9 mouse cellular contexts compared by ENCODE assay signal in the genomic region with DNA sequence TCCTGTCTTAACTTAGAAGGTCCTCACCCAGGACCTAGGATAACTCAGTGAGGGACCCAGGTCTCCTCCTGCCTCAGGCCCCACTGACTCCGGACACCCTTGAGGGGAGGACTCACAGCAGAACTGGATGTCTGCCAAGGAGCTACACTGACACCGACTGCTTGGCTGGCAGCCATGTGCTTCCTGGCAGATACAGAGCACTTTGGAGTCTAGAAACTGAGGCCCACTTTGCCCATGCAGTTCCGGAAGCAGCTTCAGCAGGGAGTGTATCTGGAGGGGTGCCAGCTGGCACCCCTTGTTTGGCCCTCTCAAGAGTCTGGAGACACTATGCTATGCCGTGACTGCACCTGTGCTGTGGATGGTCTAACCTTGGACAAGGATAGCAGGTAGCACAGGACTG. TPM values are rescaled to one million over a fixed set of nuclear protein-coding genes. Genes with fewer than 3 reads are reported as not detected.
DNase-seq lines count a peak whose midpoint lies in the region; ATAC-seq and TF ChIP-seq lines count a peak whose summit lies in the region.
"Had no signal": no experiment of that assay in that cellular context is flagged by ENCODE, and none has a peak within 500 bp of the region (broad histone marks: within the 10 kb centered on the region; RNA-seq: fewer than 3 reads in every experiment).

No protein-coding gene starts in this region.

- no peak overlapping the region for H3K9ac ChIP-seq in forebrain, postnatal 0 days
- H3K9ac ChIP-seq in hindbrain, postnatal 0 days (replicated peaks; ENCODE audit: low read length) = no peak overlapping the region
- H3K9ac ChIP-seq in limb, embryonic 15.5 days = no peak overlapping the region
- H3K9ac ChIP-seq: limb, embryonic 13.5 days had no signal

- no peak for ATAC-seq in forebrain, postnatal 0 days
- 0 out of 2 replicates have a peak, but pooled peaks have one; percentile 10 for ATAC-seq in hindbrain, postnatal 0 days
- ATAC-seq in limb, embryonic 15.5 days (ENCODE audit: insufficient number of reproducible peaks, low FRiP score, low TSS enrichment, low read depth) = no peak

- no peaks in the 10 kb centered on the region for H3K9me3 ChIP-seq in forebrain, postnatal 0 days (ENCODE audit: low read length)
- no peaks in the 10 kb centered on the region for H3K9me3 ChIP-seq in hindbrain, postnatal 0 days (ENCODE audit: low read length)
- H3K9me3 ChIP-seq in limb, embryonic 15.5 days = no peaks in the 10 kb centered on the region
- H3K9me3 ChIP-seq: limb, embryonic 13.5 days had no signal

- no peaks in the 10 kb centered on the region for H3K36me3 ChIP-seq in forebrain, postnatal 0 days (ENCODE audit: insufficient read depth)
- H3K36me3 ChIP-seq in hindbrain, postnatal 0 days (ENCODE audit: insufficient read depth, low read length) = no peaks in the 10 kb centered on the region
- no peaks in the 10 kb centered on the region for H3K36me3 ChIP-seq in limb, embryonic 15.5 days
- H3K36me3 ChIP-seq: limb, embryonic 13.5 days had no signal

- no peaks in the 10 kb centered on the region for H3K27me3 ChIP-seq in forebrain, postnatal 0 days (ENCODE audit: insufficient read depth, low read length)
- no peaks in the 10 kb centered on the region for H3K27me3 ChIP-seq in hindbrain, postnatal 0 days (ENCODE audit: insufficient read depth, low read length)
- H3K27me3 ChIP-seq in limb, embryonic 15.5 days = peaks cover 27% of the 10 kb centered on the region

- H3K4me1 ChIP-seq in forebrain, postnatal 0 days (ENCODE audit: insufficient read depth) = peaks cover 7% of the 10 kb centered on the region
- peaks cover 16% of the 10 kb centered on the region for H3K4me1 ChIP-seq in hindbrain, postnatal 0 days (ENCODE audit: insufficient read depth, low read length)
- H3K4me1 ChIP-seq in limb, embryonic 15.5 days = peaks cover 11% of the 10 kb centered on the region

- no peak overlapping the region for H3K4me3 ChIP-seq in forebrain, postnatal 0 days (ENCODE audit: low read depth, low read length)
- no peak overlapping the region for H3K4me3 ChIP-seq in hindbrain, postnatal 0 days (ENCODE audit: low read length)
- no peak overlapping the region for H3K4me3 ChIP-seq in limb, embryonic 15.5 days
- H3K4me3 ChIP-seq: limb, embryonic 13.5 days had no signal

- 0 out of 2 replicates have a peak overlapping the region, but pooled peaks have one; percentile 1 for H3K27ac ChIP-seq in forebrain, postnatal 0 days (ENCODE audit: low read depth, low read length)
- H3K27ac ChIP-seq in hindbrain, postnatal 0 days = peak overlapping the region; percentile 51
- H3K27ac ChIP-seq in limb, embryonic 15.5 days = 0 out of 2 replicates have a peak overlapping the region, but pooled peaks have one; percentile 27
- H3K27ac ChIP-seq: limb, embryonic 13.5 days had no signal

- DNase-seq in left cerebral cortex, adult 18-20 months (ENCODE audit: low spot score in 2 of 2) = peak; percentile 56 to 83
- no peak for DNase-seq in left cerebral cortex, adult 11 months (ENCODE audit: low spot score)
- DNase-seq in adipocyte (ENCODE audit: low spot score) = peak; percentile 65
- peak; percentile 77 for DNase-seq in forebrain, postnatal 0 days
- peak; percentile 88 for DNase-seq in hindbrain, postnatal 0 days (ENCODE audit: low spot score)
- peak; percentile 75 to 81 for DNase-seq in right cerebral cortex, postnatal 36 days (ENCODE audit: low spot score in 2 of 2)
- no peak for DNase-seq in spleen, adult 18-20 months

- H3K4me2 ChIP-seq in forebrain, postnatal 0 days (ENCODE audit: low read depth) = no peak overlapping the region
- 0 out of 2 replicates have a peak overlapping the region, but pooled peaks have one; percentile 3 for H3K4me2 ChIP-seq in hindbrain, postnatal 0 days (ENCODE audit: low read depth, low read length)
- H3K4me2 ChIP-seq in limb, embryonic 15.5 days = no peak overlapping the region
- H3K4me2 ChIP-seq: limb, embryonic 13.5 days had no signal

- 11% methylated on average over 4 of the region's 4 CpGs for WGBS in forebrain, postnatal 0 days
- 18% methylated on average over 4 of the region's 4 CpGs for WGBS in hindbrain, postnatal 0 days
- 22% methylated on average over 4 of the region's 4 CpGs for WGBS in limb, embryonic 15.5 days

- TF ChIP-seq CTCF in forebrain, postnatal 0 days (IDR thresholded peaks at IDR 0.05; ENCODE audit: low read depth) = no peak
- TF ChIP-seq CTCF in hindbrain, postnatal 0 days (IDR thresholded peaks at IDR 0.05; ENCODE audit: low read depth) = no peak

RNA-seq across cellular contexts. Expression of gene Sdhaf1, which starts 9.7 kb away (rescaled TPM):
- 1 to 10 TPM; 6.4 to 7.5 TPM for total RNA-seq in left cerebral cortex, adult 18-20 months (2021)
- total RNA-seq in forebrain, postnatal 0 days (2014; rRNA removed) = 9.8 and 14.6 TPM in 2 replicates
- polyA plus RNA-seq in forebrain, postnatal 0 days (2015; fragmentation: Nextera tagmentation; extraction: Ambion mirVana) = 18.4 and 20.7 TPM in 2 replicates
- total RNA-seq in hindbrain, postnatal 0 days (2014; rRNA removed) = 12.9 and 14.7 TPM in 2 replicates
- polyA plus RNA-seq in hindbrain, postnatal 0 days (2015; fragmentation: Nextera tagmentation; extraction: Ambion mirVana) = 17.8 and 19.3 TPM in 2 replicates
- polyA plus RNA-seq in limb, embryonic 15.5 days (2015; fragmentation: Nextera tagmentation; extraction: Ambion mirVana) = 13.7 and 18.8 TPM in 2 replicates

RNA-seq across cellular contexts. Expression of gene E130208F15Rik, which starts 11.9 kb away (rescaled TPM):
- total RNA-seq in left cerebral cortex, adult 18-20 months (2021) = under 1 TPM; 0.35 to 0.56 TPM
- total RNA-seq in forebrain, postnatal 0 days (2014; rRNA removed) = 0.52 TPM in 1 of 2 replicates, not detected in the other
- polyA plus RNA-seq in forebrain, postnatal 0 days (2015; fragmentation: Nextera tagmentation; extraction: Ambion mirVana) = 0.31 TPM in 1 of 2 replicates, not detected in the other
- total RNA-seq in hindbrain, postnatal 0 days (2014; rRNA removed) = 1.8 TPM in 1 of 2 replicates, not detected in the other
- polyA plus RNA-seq in hindbrain, postnatal 0 days (2015; fragmentation: Nextera tagmentation; extraction: Ambion mirVana) = 0.79 TPM in 1 of 2 replicates, not detected in the other
- polyA plus RNA-seq in limb, embryonic 15.5 days (2015; fragmentation: Nextera tagmentation; extraction: Ambion mirVana) = 3.4 TPM in 1 of 2 replicates, not detected in the other

RNA-seq across cellular contexts. Expression of gene Syne4, which starts 18.8 kb away (rescaled TPM):
- 10 to 100 TPM; 13.8 to 15.6 TPM for total RNA-seq in left cerebral cortex, adult 18-20 months (2021)
- 5.2 and 6.5 TPM in 2 replicates for total RNA-seq in forebrain, postnatal 0 days (2014; rRNA removed)
- 1.8 and 4.5 TPM in 2 replicates for polyA plus RNA-seq in forebrain, postnatal 0 days (2015; fragmentation: Nextera tagmentation; extraction: Ambion mirVana)
- total RNA-seq in hindbrain, postnatal 0 days (2014; rRNA removed) = 13.2 and 16.5 TPM in 2 replicates
- 11.4 and 12.6 TPM in 2 replicates for polyA plus RNA-seq in hindbrain, postnatal 0 days (2015; fragmentation: Nextera tagmentation; extraction: Ambion mirVana)
- polyA plus RNA-seq in limb, embryonic 15.5 days (2015; fragmentation: Nextera tagmentation; extraction: Ambion mirVana) = 37.1 and 42.8 TPM in 2 replicates

RNA-seq across cellular contexts. Expression of gene Alkbh6, which starts 24.9 kb away (rescaled TPM):
- 10 to 100 TPM; 67.0 to 68.5 TPM for total RNA-seq in left cerebral cortex, adult 18-20 months (2021)
- 70.5 and 74.1 TPM in 2 replicates for total RNA-seq in forebrain, postnatal 0 days (2014; rRNA removed)
- 117 and 127 TPM in 2 replicates for polyA plus RNA-seq in forebrain, postnatal 0 days (2015; fragmentation: Nextera tagmentation; extraction: Ambion mirVana)
- total RNA-seq in hindbrain, postnatal 0 days (2014; rRNA removed) = 75.4 and 116 TPM in 2 replicates
- polyA plus RNA-seq in hindbrain, postnatal 0 days (2015; fragmentation: Nextera tagmentation; extraction: Ambion mirVana) = 129 and 131 TPM in 2 replicates
- 80.8 and 82.0 TPM in 2 replicates for polyA plus RNA-seq in limb, embryonic 15.5 days (2015; fragmentation: Nextera tagmentation; extraction: Ambion mirVana)

RNA-seq across cellular contexts. Expression of gene Lrfn3, which starts 29.1 kb away (rescaled TPM):
- 10 to 100 TPM; 33.5 to 36.4 TPM for total RNA-seq in left cerebral cortex, adult 18-20 months (2021)
- total RNA-seq in forebrain, postnatal 0 days (2014; rRNA removed) = 25.2 and 28.0 TPM in 2 replicates
- 16.4 and 20.3 TPM in 2 replicates for polyA plus RNA-seq in forebrain, postnatal 0 days (2015; fragmentation: Nextera tagmentation; extraction: Ambion mirVana)
- total RNA-seq in hindbrain, postnatal 0 days (2014; rRNA removed) = 45.9 and 47.4 TPM in 2 replicates
- polyA plus RNA-seq in hindbrain, postnatal 0 days (2015; fragmentation: Nextera tagmentation; extraction: Ambion mirVana) = 17.5 and 18.1 TPM in 2 replicates
- polyA plus RNA-seq in limb, embryonic 15.5 days (2015; fragmentation: Nextera tagmentation; extraction: Ambion mirVana) = 4.1 and 5.1 TPM in 2 replicates

Comparison
In these comparisons a context has a peak if more than half of its experiments do, and no peak if none do; other contexts are left out.
1. DNase-seq: peak in left cerebral cortex, adult 18-20 months (2 of 2), adipocyte (single experiment), forebrain, postnatal 0 days (single experiment), hindbrain, postnatal 0 days (single experiment) and right cerebral cortex, postnatal 36 days (2 of 2); none in left cerebral cortex, adult 11 months (single experiment) and spleen, adult 18-20 months (0 of 2).
2. H3K27ac ChIP-seq: peak in every context shown above with its lines; median percentile 51 in hindbrain, postnatal 0 days; 27 in limb, embryonic 15.5 days; 1 in forebrain, postnatal 0 days.